Mouse (Mus musculus) adrenal gland, postnatal 4 days (tissue): ENCODE measurements around the gene Rnf187. TPM values are rescaled to one million over a fixed set of nuclear protein-coding genes. Genes with fewer than 3 reads are reported as not detected.
A peak's percentile ranks its signal among the peaks of the same experiment; 100 is the strongest.

ENCODE experiments used
- DNase-seq, 2 experiments: peaks; one replicate each; pipeline ENCODE4 v3.0.0; 2021 to 2022; ENCODE audit warnings: low spot score in 2 of 2, mixed read lengths in 2 of 2
- total RNA-seq, 2 experiments: library from RNA; stranded (reverse); gene quantifications; 2 replicates each; pipeline ENCODE4 v1.2.3; 2021

Rnf187 gene
- total RNA-seq, 2 experiments from 2014 or later: 171 to 181 TPM

DNA sequence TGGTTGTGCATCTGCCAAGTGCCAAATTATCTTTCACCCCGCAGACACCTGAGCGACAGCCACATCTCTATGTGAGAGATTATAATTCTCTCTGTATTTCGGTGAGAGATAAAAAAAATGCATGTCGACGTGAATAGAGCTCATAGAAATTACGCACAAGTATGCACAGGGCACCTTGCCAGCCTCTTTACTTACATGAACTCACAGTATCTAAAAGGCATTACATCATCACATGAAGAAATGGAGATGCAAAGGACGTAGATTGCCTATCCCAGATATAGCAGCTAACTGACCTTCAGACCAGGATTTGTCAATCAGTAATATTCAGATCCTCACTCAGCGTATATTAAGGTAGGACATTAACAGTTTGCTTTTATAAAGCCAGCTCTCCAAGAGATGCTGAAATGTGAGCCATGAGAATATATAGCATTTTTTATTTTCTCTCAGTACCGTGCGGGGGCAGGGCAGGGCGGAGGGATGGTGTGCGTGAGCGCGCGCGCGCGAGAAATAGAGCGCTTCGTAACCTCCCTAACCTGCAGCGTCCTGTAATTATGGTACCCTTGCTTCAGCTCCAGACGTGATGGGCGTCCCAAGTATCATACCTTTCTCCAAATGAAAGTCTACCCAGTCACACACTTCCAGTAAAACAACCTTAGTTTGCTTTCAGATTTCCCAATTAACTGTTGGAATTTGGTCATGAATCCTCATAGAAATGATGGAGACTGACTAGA, 9.2 kb upstream of the Rnf187 start:
- no peak for DNase-seq

DNA sequence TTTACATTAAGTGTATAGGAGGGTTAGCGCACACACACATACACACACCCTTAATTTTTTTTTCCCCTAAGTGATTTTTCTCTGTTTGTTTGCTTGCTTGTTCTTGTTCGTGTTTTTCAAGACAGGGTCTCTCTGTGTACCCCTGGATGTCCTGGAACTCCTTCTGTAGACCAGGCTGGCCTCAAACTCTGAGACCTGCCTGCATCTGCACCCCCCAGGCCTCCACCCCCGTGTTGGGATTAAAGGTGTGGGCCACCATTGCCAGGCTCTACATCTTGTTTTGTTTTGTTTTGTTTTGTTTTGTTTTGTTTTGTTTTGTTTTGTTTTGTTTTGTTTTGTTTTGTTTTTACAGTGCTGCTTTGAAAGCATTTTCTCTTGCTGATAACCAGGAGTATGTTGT, 8.6 kb upstream of the Rnf187 start:
- no peak for DNase-seq

DNA sequence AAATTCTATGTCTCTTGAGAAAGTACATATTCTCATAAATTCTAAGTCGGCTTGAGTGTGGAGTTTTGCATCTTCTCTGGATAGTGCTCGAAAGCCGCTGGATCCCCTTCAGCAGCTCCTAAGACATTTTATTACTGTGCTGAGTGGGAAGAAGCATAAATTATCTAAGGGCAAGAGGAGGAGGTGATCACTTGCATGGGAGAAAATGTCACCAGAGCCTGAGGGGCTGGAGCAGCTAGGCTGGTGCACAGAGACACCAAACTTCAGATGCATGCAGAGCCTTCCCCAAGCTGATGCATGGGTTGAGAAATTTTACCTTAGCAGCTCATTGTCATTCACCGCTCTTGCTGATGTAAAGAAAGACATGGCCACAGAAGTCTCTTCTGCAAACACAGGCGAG, 5.4 kb upstream of the Rnf187 start:
- DNase-seq: no peak

DNA sequence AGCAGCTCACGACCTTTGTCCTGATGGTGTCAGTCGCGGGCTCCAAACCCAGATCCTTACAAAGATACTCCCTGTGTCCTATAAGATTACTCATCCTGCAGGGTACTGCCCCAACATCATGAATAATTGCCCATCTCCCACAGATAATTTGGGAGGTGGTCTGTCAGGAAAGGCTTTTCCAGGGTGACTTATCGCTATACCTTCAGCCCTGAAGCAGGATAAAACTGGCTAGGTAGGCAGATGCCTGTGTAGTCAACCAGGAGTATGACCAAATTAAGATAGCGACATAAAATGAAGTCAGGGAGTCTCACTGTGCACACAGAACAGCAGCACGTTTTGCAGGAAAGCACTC, 348 bp upstream of the Rnf187 start:
- no peak for DNase-seq

DNA sequence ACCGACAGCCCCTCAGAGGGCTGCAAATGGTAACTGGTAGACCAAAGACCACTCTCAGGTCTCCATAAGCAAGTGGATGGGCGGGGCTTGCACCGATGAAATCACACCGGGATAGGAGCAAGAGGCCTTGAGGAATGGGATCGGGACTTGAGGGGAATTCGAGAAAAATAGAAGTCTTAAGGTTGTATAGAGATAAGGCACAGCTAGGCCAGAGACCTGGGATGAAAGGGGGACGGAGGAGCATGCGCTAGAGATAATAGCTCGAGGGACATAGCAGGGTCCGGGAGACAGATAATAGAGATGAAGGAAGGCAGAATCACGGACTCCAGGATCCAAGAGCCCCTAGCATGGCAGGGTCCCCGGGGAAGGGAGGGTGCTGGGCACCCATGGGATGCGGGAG, 807 bp downstream of the Rnf187 start:
- DNase-seq: no peak

DNA sequence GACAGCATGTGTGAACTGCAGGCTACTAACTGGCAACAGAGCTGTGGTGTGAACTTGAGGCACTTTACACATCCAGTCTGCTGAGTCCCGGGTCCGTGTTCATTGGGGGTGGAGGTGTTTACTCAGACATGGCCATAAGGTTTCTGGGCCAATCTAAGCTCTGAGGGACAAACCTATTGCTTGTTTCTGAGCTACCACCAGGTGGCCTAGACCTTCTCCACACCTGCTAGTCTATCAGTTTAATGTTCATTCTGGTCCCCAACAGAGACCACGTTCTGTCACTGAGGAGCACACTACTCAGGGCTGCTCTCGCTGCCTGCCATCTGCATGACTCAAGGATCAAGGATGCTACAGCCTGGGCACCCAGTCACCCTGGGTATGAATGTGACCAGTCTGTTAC, 7.1 kb downstream of the Rnf187 start:
- DNase-seq: no peak

DNA sequence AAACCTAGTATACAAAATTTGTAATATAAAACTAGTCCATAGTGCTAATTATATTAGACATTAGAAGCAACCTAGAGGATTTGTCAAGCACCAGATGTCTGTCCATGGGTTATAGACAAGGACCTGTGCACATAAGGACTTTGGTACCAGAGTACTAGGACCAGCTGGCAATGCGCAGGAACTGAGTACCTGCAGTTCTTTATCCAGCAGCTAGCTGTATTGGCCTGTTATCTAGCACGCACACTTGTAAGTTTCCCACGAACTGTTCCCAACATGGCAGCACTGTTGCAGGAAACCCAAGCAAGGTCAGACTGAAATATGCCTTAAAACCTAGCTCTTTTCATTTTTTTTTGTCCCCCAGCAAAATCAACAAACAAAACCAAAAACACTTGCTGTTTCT, 8.5 kb downstream of the Rnf187 start:
- DNase-seq: no peak

DNA sequence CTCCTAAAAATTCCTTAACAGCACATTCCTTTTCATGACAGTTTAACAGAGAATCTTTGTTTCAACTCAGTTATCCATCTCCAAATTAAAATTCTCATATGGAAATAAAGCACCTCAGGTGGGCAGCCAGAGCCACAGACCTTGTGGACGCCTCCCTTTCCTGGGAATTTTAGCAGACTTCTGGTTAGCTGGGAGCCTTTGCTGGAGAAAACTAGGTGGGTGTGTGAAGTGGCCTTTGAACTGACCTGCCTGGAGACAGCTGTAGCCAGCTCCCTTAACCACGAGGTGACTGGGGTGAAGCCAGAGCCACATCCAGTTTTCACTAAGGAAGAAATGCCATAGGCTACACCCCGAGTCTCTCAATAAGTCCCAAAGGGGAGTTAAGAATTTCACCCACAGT, 9.1 kb downstream of the Rnf187 start:
- DNase-seq: no peak

DNA sequence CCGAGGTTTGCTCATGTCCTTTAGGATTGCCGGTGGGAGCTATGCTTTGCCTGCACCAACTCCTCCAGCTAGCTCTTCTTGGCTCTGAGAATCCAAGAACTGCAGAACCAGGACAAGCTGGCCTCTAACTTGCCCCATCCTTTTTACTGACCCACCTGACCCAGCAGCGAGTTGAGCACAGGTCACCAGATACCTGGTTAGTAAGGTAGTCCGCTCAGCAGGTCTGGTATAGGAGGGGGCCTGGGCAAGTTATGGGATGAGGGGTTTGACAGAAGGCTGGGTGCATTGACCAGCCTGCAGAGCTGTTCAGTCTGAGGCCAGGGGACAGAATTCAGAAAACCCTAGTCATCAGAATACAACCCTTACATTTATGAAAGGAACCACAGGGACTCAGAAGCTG, 9.7 kb downstream of the Rnf187 start:
- DNase-seq: no peak

DNA sequence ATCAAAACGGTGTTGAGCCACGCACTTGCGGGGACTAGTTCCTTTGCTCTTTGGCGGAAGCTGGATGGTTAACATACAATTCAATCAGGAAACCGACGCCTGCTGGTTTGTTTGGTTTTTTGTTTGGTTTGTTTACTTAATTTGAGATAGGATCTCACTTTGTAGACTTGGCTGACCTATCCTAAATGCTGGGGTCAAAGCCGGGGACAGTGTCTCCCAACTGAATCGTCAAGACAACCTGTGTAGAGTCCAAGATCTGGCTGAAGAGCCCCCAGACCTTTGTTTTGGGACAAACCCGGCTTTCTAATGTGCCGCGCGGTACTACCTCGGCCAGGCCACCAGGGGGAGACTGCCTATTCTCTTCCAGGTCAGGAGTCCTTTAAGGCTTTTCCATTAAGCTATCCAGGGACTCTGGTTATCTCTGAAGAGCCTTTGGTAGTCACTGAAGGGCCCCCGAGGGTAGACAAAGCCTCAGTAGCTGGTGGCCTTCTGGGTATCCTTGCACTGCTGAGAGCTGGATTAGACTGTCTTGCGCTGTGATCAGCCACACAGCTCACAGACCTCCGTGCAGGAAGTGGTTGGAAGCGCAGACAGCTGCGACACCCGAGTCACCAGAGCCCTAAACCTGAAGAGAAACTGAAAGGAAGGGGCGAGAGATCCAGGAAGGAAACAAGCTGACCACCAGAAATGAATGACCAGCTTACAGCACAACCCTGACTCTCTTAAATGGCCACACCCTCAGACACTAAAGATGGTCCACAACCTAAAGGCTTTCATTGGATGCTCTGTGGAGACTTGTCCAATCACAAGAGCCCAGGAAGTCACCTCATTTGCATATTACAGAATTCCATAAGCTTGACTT, 10.7 kb downstream of the Rnf187 start:
- no peak for DNase-seq

DNA sequence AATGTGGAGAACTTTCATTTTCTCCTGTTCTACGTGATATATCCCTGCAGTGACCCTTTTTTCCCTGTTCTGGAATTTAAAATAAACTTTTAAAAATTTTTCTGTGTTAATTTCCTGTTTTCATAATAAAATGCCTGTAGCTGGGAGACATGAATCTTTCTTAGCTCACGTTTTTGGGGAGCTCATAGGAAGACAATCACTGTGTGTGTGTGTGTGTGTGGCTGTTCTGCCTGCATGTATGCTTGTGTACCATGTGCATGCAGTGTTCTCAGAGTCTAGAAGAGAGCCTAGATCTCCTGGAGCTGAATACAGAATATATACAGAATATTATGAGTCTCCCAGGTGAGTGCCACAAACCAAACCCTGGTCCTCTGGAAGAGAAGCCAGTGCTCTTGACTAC, 11.7 kb downstream of the Rnf187 start:
- DNase-seq: no peak

DNA sequence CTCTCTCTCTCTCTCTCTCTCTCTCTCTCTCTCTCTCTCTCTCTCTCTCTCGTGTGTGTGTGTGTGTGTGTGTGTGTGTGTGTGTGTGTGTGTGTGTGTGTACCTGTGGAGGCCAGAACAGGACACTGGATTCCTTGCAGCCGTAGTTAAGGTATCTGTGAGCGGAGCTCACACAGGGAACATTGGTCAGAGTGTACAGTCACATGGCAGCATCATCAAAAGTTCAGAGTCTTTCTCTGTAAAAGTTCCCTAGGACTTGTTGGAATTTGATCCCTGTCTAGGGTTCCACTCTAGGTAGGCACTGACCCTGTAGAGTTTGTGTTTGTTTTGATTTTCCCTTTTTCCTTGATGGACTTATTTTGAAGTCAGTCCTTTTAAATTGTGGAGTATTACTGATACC, 12.1 kb downstream of the Rnf187 start:
- DNase-seq: no peak

DNA sequence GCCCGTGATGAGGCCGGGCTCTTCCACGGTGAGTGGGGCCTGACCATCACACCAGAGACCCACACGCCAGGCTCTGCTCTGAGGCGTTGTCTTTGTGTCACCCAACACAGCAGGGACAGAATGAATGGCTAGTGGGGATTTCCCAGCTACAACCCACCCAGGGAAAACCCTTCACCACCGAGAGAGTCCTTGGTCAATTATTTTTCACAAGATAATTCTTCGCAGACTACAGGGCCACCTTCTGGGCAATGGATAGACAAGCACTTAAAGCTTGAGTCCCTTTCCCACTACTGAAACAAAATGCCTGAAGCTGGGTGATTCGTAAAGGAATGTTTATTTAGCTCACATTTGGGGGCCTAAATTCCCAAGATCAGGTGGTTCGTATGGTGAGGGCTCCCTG, 16.3 kb downstream of the Rnf187 start:
- no peak for DNase-seq

DNA sequence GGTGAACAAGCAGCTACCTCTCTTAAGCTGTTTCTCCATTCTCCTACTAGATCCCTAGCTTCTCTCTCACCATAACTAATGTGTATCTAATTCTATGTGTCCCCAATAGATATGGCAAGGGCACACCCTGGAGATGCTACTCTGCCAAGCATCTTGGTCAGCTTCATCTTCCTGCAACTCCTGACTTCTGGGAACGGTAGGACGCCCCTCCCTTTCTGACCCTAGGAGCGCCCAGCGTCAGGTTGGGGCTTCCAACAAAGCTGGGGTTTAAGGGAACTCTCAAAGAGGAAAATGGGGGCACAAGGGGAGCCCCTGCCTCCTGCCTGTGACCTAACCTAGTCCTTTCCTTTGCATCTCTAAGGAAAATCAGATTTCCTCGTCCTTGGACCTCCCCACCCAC, 20.0 kb downstream of the Rnf187 start:
- DNase-seq: no peak

DNA sequence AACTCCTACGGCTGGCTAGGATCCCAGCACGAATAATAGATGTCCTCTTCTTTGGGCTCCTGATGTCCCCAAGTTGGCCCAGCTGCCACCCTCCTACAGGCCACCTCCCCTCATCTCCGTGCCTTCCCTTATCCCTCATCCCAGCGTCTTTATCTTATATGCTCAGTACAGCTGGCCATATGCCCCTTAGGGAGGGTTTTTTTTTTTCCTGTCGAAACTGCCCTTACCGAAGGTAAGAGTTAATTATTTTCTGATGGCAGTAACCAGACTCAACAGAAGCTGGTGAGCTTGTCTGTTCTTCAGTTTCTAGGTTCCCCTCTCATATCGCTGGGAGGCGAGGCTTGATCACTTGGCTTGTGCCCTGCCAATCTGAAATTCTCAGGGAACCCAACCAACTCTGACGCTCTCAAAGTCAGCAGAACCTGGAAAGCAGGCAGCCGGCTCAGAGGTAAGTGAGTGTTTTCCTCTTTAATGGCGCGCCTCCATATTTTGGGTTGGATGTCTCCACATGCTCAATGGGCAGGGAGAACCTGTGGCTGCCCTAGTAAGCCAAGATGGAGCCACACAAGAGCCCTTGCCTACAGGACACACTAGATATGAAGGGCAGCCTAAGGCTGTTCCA, 20.9 kb downstream of the Rnf187 start, which contains the start of gene Btnl10:
Gene Btnl10 (plus strand): TSS at position 164 of the 622 bp plus-strand sequence.
- no peak for DNase-seq

DNA sequence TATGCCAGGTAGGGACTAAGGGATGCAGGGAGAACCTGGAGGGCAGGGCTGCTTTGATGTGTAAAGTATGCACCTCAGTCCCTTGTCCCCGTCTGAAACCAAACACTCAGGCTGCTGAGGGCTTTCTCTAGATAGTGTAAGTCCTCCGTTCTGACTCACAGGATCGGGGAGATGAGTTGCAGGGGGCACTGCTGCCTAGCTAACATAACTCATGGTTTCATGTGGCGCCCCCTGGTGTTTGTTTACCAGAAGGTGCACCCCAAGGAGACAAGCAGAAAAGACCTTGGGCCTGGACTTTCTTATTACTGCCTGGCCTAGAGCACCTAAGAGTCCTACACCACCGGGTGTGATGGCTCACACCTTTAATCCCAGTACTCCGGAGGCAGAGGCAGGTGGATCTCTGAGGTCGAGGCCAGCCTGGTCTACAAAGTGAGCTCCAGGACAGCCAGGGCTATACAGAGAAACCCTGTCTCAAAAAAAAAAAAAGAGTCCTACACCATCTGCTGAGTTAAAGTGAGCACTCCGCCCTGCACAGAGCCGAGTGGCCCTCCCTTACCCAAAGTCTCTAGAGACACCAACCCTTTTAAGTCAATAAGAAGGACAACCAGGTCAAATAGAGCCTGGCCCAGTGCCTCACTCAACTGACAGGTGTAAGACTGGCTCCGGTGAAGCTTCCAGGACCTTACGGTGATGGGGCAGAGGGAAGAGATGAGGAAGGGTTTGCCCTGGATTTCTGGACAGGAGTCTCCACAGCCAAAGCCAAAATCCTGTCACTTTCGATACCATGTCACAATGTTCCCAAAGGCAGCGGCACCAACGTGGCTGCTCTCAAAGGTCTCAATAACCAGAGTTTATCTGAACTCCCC, 21.6 kb downstream of the Rnf187 start:
- DNase-seq: peak in 1 of 2 experiments; percentile 39

DNA sequence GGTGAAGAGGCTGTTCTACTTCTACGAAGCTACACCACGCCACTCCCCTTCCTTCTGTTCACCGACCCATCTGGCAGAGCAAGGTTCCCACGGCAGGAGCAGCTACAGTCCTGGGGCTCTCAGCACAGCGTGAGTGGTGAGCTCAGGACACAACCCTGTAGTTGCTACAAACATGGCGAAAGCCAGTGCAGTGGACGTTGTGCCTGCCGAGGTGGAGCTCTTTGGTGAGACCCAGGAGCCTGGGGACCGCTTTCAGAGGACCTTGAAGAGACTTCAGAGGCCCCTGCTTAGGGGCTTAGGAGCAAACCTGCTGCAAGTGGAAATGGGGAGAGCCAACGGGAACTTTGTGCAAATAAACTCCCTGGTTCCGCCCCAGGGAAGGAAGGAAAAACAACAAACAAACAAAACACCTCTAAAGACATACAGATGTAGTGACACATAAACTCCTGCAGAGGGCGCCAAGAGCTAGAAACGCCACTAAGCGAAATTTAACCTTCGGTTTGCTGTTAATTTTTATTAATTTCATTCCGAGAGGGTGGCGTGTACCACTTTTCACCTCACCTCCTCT, 24.2 kb downstream of the Rnf187 start:
- no peak for DNase-seq

DNA sequence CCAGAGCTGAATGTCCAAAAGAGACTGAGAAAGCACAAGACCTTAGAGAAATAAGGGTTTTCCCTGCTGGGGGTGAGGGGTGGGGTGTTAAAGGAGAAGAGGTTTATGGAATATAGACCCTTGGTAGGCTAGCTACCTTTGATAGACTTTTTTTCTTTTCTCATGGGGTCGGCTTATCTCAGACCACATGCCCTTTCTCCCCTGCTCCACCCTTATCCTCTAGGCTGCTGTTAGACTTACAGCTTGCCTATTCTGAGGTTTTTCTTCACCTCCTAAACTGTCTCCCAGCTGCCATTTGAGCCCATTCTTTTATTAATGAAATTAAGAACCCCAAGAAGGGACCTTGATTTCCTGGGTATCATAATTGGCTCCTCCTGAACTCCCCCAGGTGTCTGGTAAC, 24.9 kb downstream of the Rnf187 start:
- no peak for DNase-seq

DNA sequence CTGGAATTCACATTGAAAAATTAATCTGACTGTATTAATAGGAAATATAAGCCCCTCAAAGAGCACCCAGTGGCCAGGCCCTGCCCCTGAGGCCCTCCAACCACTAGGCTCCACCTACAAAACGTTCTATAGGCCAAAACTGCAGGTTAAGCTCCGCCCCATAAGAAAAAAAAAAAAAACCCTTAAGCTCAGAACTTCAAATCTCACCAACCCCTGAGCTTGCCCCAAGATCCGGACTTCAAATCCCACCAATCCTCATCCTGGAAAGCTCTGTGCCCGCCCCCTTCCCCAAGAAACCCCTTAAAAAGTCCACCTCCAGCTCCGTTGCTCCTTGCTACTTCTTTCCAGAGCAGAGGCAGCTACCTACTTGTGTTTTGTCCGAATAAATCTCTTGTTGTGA, 33.9 kb downstream of the Rnf187 start:
- no peak for DNase-seq

DNA sequence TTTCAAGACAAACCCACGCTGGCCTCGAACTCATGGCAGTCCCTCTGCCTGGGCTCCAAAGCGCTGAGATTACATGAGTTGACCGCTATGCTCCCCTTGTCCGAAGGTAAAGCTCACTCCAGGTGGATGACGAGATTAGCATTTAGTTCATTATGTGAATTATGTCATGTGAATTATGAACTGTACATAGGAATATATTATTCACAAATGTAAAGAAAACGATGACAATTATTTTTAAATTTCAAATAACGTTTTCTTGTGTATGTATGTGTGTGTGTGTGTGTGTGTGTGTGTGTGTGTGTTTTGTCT, 34.4 kb downstream of the Rnf187 start:
- DNase-seq: no peak
